Mouse (Mus musculus) hindbrain, embryonic 15.5 days (tissue): ENCODE measurements around the gene Apobec4. TPM values are rescaled to one million over a fixed set of nuclear protein-coding genes. Genes with fewer than 3 reads are reported as not detected.

Experiments used
- ATAC-seq: fragments of 200-750 bp; cut with Nextera tagmentation; 2 replicates; pipeline ENCODE4 v1.8.0; 2017; ENCODE audit warnings: low read depth, moderate number of reproducible peaks, moderate TSS enrichment; ENCODE audit not compliant: low FRiP score
- H3K27ac ChIP-seq: fragments of 300-500 bp; sonication (generic); replicated peaks from 2 replicates; pipeline ENCODE4 v1.5.1; 2015; ENCODE audit warnings: mild to moderate bottlenecking, inconsistent platforms
- H3K27me3 ChIP-seq: fragments of 300-500 bp; sonication (generic); 2 replicates; pipeline ENCODE4 v1.6.1; 2015; ENCODE audit warnings: control low read depth, inconsistent platforms
- H3K36me3 ChIP-seq: fragments of 300-500 bp; sonication (generic); 2 replicates; pipeline ENCODE4 v1.6.1; 2015; ENCODE audit warnings: control low read depth, inconsistent platforms
- H3K4me1 ChIP-seq: fragments of 300-500 bp; sonication (generic); replicated peaks from 2 replicates; pipeline ENCODE4 v1.6.1; 2015; ENCODE audit warnings: control low read depth, inconsistent platforms
- H3K4me2 ChIP-seq: fragments of 300-500 bp; sonication (generic); 2 replicates; pipeline ENCODE4 v1.6.1; 2015; ENCODE audit warnings: moderate library complexity, mild to moderate bottlenecking, inconsistent platforms
- H3K4me3 ChIP-seq: fragments of 300-500 bp; sonication (generic); 2 replicates; pipeline ENCODE4 v1.5.1; 2015; ENCODE audit warnings: mild to moderate bottlenecking, inconsistent platforms
- H3K9ac ChIP-seq: fragments of 300-500 bp; sonication (generic); 2 replicates; pipeline ENCODE4 v1.6.1; 2015; ENCODE audit warnings: inconsistent platforms
- H3K9me3 ChIP-seq: fragments of 300-500 bp; sonication (generic); 2 replicates; pipeline ENCODE4 v1.6.1; 2016; ENCODE audit warnings: control low read depth, inconsistent platforms
- WGBS: fragments of 180-500 bp; shearing (Covaris S2); methylation state at CpG from one replicate; pipeline ENCODE4 v1.1.7; 2015; 5-methylcytosine and 5-hydroxymethylcytosine counted together
- polyA plus RNA-seq: library from polyadenylated mRNA; unstranded; fragments of >200 nt; fragmentation: Nextera tagmentation; extraction: Ambion mirVana; gene quantifications from 2 replicates; pipeline ENCODE4 v1.2.1, GENCODE M21; 2015

Apobec4 gene
- polyA plus RNA-seq, 1 experiment from 2014 or later = not detected

DNA sequence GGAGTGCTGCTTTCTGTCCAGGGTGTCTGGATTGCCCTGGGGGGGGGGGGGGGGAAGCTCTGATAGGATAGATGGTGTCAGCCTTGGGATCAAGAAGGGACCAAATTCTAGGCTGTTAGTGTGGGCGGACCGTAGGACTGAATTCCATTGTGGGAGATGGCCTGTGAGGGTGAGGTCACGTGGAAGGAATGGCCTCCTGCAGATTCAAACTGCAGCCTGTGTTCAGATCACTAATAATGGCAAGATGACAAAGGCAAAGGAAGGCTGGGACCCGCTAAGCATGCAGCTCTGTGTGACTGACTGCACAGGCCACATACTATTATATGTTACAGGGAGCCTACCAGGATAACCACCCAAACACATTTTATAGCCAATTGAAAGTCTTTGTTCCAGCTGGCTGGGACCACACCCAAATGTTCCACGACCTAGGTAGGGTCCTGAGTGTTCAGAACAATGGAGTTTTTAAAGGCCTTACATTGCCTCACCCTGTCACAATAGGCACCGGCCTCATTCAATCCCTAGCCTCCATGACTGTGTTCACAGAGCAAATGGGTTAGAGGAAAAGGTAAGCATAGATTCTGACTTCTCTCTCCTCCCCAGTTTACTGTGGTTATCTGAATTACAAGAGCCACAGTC, 43.3 kb downstream of the Apobec4 start:
- 0 out of 2 replicates have a peak overlapping the region, but pooled peaks have one; percentile 34 for H3K27ac ChIP-seq
- no peaks in the 10 kb centered on the region for H3K9me3 ChIP-seq
- 19% methylated on average over 6 of the region's 6 CpGs for WGBS
- H3K4me1 ChIP-seq = peaks cover 6% of the 10 kb centered on the region
- no peaks in the 10 kb centered on the region for H3K27me3 ChIP-seq
- no peak overlapping the region for H3K9ac ChIP-seq
- no peaks in the 10 kb centered on the region for H3K36me3 ChIP-seq
- ATAC-seq = no peak
- no peak overlapping the region for H3K4me3 ChIP-seq
- H3K4me2 ChIP-seq = no peak overlapping the region

DNA sequence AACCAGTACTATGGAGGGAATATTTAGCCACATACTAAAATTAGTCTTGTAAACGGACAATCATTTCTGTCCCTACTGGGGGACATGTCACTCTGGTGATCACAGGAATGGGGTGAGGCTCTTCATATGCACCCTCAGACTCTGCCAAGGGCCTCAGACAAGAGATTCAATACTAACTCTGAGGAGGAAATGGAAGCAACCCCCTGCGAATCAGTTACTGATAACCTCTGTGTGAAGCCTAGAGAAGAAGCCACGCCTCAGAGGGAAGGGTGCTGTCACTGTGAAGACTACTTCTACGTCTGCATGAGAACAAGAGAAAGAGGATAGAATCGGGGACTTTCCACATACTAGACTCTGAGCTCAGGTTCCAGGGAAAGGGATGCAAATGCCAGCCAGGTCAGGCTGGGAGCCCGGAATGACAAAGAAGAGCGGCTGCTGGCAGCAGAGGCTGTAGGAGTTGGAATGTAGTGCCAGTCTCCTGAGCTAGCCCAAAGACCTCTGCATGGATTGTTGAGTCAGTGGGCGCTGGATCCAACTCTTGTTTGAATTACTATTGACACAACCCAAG, 45.4 kb downstream of the Apobec4 start:
- no peak overlapping the region for H3K27ac ChIP-seq
- H3K9me3 ChIP-seq = no peaks in the 10 kb centered on the region
- no peak overlapping the region for H3K4me3 ChIP-seq
- H3K4me2 ChIP-seq = no peak overlapping the region
- peaks cover 11% of the 10 kb centered on the region for H3K4me1 ChIP-seq
- no peaks in the 10 kb centered on the region for H3K27me3 ChIP-seq
- no peaks in the 10 kb centered on the region for H3K36me3 ChIP-seq
- H3K9ac ChIP-seq = no peak overlapping the region
- ATAC-seq = no peak
- WGBS = 65% methylated on average over 8 of the region's 8 CpGs

DNA sequence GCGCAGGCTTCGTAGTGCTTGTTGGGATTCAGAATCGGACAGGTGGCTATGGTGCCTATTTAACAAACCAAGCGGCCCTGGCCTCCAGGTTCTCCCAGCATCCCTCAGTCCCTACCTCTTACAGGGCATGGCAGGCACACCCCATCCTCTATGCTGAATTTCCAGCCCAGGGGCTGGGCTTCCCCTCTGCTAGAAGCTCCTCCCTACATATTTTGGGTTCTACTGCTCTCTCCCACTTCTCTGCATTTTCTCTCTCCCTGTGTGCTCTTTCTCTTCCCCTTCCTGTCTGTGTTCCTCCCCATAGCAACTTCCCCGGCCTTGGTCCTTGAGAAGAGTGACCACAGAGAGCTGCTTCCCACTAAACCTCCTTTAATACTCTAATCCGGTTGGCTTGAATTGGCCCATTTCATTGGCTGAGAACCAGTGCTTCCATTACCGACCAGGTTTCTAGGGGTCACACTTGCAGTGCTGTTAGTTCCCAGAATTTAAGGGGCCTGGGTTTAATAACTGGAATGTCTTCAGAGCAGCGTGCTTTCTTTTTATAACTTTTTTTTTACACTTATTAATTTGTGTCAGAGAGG, 46.4 kb downstream of the Apobec4 start:
- Histone ChIP-seq H3K4me3 (no peak overlapping the region), H3K4me2 (no peak overlapping the region), H3K9me3 (no peaks in the 10 kb centered on the region), H3K4me1 (peaks cover 11% of the 10 kb centered on the region), H3K36me3 (no peaks in the 10 kb centered on the region), H3K27me3 (no peaks in the 10 kb centered on the region), H3K9ac (no peak overlapping the region), H3K27ac (no peak overlapping the region)
- 87% methylated on average over 8 of the region's 8 CpGs for WGBS
- no peak for ATAC-seq

DNA sequence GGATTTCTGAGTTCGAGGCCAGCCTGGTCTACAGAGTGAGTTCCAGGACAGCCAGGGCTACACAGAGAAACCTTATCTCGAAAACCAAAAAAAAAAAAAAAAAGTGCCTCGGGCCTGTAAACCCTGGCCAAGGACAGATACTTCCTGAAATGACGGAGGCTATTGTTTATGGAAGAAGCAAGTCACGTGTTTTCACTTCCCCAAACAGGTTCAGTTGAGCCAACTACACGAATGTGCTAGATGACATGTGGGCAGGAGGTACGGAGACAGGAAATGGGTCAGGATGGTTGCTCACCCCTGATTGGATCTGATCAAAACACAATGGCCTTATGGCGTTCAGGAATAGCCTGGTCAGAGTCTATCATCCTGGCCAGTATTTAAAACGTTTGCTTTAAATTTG, 47.8 kb downstream of the Apobec4 start:
- Histone ChIP-seq H3K4me2 (no peak overlapping the region), H3K9ac (no peak overlapping the region), H3K4me3 (no peak overlapping the region), H3K4me1 (peaks cover 6% of the 10 kb centered on the region), H3K9me3 (no peaks in the 10 kb centered on the region), H3K36me3 (no peaks in the 10 kb centered on the region), H3K27ac (no peak overlapping the region), H3K27me3 (no peaks in the 10 kb centered on the region)
- WGBS = 85% methylated on average over 9 of the region's 9 CpGs
- ATAC-seq = no peak

DNA sequence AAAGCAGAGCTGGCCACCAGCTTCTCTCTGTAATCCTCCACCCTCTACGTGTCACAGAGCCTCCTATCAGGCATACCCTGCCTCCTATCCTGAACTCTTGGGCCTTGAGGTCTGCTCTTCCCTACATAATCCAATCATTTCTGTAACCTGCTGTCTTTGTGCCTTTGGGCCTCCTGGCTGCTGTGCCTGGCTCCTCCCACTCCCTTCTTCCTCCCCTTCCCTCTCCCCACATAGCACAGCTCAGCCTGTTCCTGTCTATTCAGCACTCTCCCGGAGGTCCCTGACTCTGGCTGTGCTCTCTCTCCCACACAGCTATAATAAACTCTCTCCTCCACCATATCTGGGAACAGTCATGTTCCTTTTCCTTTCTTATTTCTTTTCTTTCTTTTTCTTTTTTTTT, 49.5 kb downstream of the Apobec4 start, which contains the start of gene Ncf2:
TSS of gene Ncf2 (plus strand) at position 298 of the 400 bp plus-strand sequence.
- Histone ChIP-seq H3K4me2 (no peak within 1 kb of the TSS), H3K9me3 (no peaks in the 10 kb centered on the region), H3K4me1 (peaks cover 5% of the 10 kb centered on the region; the same call in 1 of the 2 replicates), H3K27ac (0 out of 2 replicates have a peak within 1 kb of the TSS, but pooled peaks have one; percentile 4), H3K4me3 (no peak within 1 kb of the TSS), H3K9ac (no peak within 1 kb of the TSS), H3K36me3 (no peaks in the 10 kb centered on the region), H3K27me3 (no peaks in the 10 kb centered on the region)
- WGBS = 9% methylated on average over 2 of the region's 2 CpGs
- peak; percentile 74; the same call in 1 of the 2 replicates for ATAC-seq

DNA sequence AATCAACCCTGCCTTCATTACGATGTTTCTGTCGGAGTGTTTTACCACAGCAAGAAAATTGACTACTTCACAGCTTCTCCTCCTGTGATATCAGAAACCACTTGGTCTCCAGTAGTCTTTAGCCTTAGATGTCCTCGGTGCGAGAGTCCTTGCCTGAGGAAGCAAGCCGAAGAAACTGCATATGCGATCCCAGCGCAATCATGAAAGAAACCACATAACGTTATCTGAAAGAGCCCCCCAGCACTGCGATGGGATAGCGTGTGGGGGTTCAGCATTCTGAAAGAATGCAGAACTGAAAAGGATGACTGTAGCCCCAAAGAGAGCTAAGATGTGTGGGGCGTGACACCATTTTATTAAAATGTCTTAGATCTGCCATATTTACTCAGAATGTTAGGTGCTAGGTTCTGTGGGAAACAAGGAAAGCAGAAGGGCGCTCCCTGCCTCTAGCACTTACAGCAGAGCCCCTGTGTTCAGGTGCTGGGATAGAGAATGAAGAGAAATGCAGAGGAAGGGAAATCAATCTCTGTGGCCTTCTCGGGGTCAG, 50.4 kb downstream of the Apobec4 start:
- ATAC-seq = no peak
- Histone ChIP-seq H3K27me3 (no peaks in the 10 kb centered on the region), H3K4me3 (no peak overlapping the region), H3K4me2 (no peak overlapping the region), H3K36me3 (no peaks in the 10 kb centered on the region), H3K27ac (no peak overlapping the region), H3K9me3 (no peaks in the 10 kb centered on the region), H3K4me1 (peaks cover 5% of the 10 kb centered on the region; the same call in 1 of the 2 replicates), H3K9ac (no peak overlapping the region)
- 81% methylated on average over 13 of the region's 13 CpGs for WGBS

DNA sequence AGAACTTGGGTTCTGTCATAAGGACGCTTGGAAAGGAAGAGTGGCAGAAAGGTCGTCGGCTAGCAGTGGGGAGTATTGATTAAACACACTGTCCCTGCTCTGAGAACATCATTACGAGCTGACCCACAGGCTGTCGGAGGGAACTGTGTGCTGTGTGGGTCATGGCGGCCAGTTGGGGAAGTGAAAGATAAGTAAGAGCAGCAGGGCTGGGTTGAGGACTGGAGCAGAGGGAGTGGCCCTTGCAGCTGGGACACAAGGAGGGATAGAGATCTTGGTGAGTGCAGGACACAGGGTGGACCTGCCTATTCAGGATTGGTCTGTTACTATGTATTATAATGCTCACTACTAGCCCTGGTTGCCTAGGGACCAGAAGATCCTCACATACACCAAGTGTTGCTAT, 54.6 kb downstream of the Apobec4 start:
- ATAC-seq = no peak
- peaks cover 1% of the 10 kb centered on the region; the same call in 1 of the 2 replicates for H3K4me1 ChIP-seq
- 82% methylated on average over 6 of the region's 6 CpGs for WGBS
- no peak overlapping the region for H3K9ac ChIP-seq
- H3K4me2 ChIP-seq = no peak overlapping the region
- no peaks in the 10 kb centered on the region for H3K27me3 ChIP-seq
- H3K4me3 ChIP-seq = no peak overlapping the region
- no peaks in the 10 kb centered on the region for H3K36me3 ChIP-seq
- H3K27ac ChIP-seq = no peak overlapping the region
- no peaks in the 10 kb centered on the region for H3K9me3 ChIP-seq

Other genes with a start within 250 kb of the Apobec4 start
- 18.9 and 19.5 TPM in 2 replicates for gene Rgl1, start 15.8 kb downstream of the Apobec4 start, polyA plus RNA-seq
- 298 and 307 TPM in 2 replicates for gene Arpc5, start 16.0 kb downstream of the Apobec4 start, polyA plus RNA-seq
- 2.2 and 3.7 TPM in 2 replicates for gene Ncf2, start 49.6 kb downstream of the Apobec4 start, polyA plus RNA-seq
- gene Smg7, start 152.1 kb downstream of the Apobec4 start, polyA plus RNA-seq = 32.2 and 32.7 TPM in 2 replicates
- 77.9 and 81.6 TPM in 2 replicates for gene Nmnat2, start 204.4 kb downstream of the Apobec4 start, polyA plus RNA-seq